Mouse (Mus musculus) layer of hippocampus, adult 8-10 months (tissue): ENCODE measurements around the gene Tas2r110. TPM values are rescaled to one million over a fixed set of nuclear protein-coding genes. Genes with fewer than 3 reads are reported as not detected.

Experiments
- DNase-seq, 2 experiments: peaks; one replicate each; pipeline ENCODE4 v3.0.0; 2022; ENCODE audit warnings: low spot score in 2 of 2
- total RNA-seq, 4 experiments: library from RNA; stranded (reverse); gene quantifications; 2 replicates each; pipeline ENCODE4 v1.2.4; 2022

Tas2r110 gene
- total RNA-seq: not detected

DNA sequence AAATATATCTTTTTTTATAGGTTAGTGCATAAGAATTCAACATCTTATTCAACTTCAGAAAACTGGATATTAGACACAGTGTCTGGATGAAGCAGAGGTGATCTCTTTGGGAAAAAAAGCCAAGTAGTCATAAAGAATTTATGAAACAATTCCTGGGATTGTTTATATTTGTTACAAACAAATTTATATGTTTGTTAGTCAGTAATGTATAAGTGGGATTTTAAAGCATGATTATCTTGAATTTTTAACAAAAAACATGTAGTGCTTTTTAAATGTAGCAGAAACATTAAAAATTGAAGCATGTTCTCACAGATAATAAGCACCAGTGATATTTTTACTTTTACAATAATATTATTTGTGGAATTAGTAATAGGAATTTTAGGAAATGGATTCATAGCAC, at the start of gene Tas2r110:
TSS of gene Tas2r110 (plus strand) at position 301 of the 400 bp plus-strand sequence.
- DNase-seq: no peak

DNA sequence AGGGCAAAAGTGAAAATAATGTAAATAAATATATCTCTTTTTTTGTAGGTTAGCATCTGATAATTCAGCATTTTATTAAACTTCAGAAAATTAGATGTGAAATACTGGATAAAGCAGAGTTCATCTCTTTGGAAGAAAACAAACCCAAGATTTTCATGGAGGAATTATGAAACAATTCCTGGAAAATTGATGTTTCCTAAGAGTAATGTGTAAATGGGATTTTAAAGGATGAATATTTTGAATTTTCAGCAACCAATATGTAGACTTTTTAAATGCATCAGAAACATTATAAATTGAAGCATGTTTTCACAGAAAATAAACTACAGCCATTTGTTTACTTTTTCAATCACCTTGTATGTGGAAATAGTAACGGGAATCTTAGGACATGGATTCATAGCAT, 21.0 kb upstream of the Tas2r110 start, which contains the start of gene Tas2r123:
TSS of gene Tas2r123 (plus strand) at position 301 of the 400 bp plus-strand sequence.
- DNase-seq: no peak

GRCm38 (mm10) chr6:132855138-132855537, 12.7 kb upstream of the Tas2r110 start, which contains the start of gene Tas2r116:
Tas2r116 (plus strand) TSS chr6:132855438.
- no peak for DNase-seq

- DNase-seq: no peak
Observed at GRCm38 (mm10) chr6:132892711-132893110, 24.9 kb downstream of the Tas2r110 start, which contains the start of gene Tas2r113. Tas2r113 (plus strand) TSS chr6:132893011.

GRCm38 (mm10) chr6:132909351-132909750, 41.5 kb downstream of the Tas2r110 start, which contains the start of gene Tas2r125:
Tas2r125 (plus strand) TSS chr6:132909651.
- DNase-seq: no peak

Other genes with a start within 250 kb of the Tas2r110 start
- not detected for gene A630073D07Rik, start 216.5 kb upstream of the Tas2r110 start, total RNA-seq
- not detected for gene Tas2r120, start 211.1 kb upstream of the Tas2r110 start, total RNA-seq
- gene Tas2r121, start 167.0 kb upstream of the Tas2r110 start, total RNA-seq: not detected
- not detected for gene Tas2r122, start 156.1 kb upstream of the Tas2r110 start, total RNA-seq
- gene Tas2r115, start 130.0 kb upstream of the Tas2r110 start, total RNA-seq: not detected
- not detected for gene Tas2r124, start 113.3 kb upstream of the Tas2r110 start, total RNA-seq
- gene Tas2r102, start 105.9 kb upstream of the Tas2r110 start, total RNA-seq: not detected
- not detected for gene Tas2r136, start 89.8 kb upstream of the Tas2r110 start, total RNA-seq
- gene Tas2r117, start 65.2 kb upstream of the Tas2r110 start, total RNA-seq: not detected
- gene Tas2r123, start 20.9 kb upstream of the Tas2r110 start, total RNA-seq: not detected
- not detected for gene Tas2r116, start 12.6 kb upstream of the Tas2r110 start, total RNA-seq
- gene Tas2r113, start 25.0 kb downstream of the Tas2r110 start, total RNA-seq: not detected
- not detected for gene Tas2r125, start 41.6 kb downstream of the Tas2r110 start, total RNA-seq
- gene Tas2r129, start 83.1 kb downstream of the Tas2r110 start, total RNA-seq: not detected
- gene Tas2r131, start 89.9 kb downstream of the Tas2r110 start, total RNA-seq: not detected
- gene Tas2r109, start 113.0 kb downstream of the Tas2r110 start, total RNA-seq: not detected
- gene Tas2r103, start 169.1 kb downstream of the Tas2r110 start, total RNA-seq: not detected
- not detected for gene Tas2r140, start 187.8 kb downstream of the Tas2r110 start, total RNA-seq
- 10 to 100 TPM; 83.5 to 95.3 (median 94.0) TPM for gene Smim10l1, start 236.9 kb downstream of the Tas2r110 start, total RNA-seq